10 mouse cellular contexts compared by ENCODE assay signal in the genomic region with DNA sequence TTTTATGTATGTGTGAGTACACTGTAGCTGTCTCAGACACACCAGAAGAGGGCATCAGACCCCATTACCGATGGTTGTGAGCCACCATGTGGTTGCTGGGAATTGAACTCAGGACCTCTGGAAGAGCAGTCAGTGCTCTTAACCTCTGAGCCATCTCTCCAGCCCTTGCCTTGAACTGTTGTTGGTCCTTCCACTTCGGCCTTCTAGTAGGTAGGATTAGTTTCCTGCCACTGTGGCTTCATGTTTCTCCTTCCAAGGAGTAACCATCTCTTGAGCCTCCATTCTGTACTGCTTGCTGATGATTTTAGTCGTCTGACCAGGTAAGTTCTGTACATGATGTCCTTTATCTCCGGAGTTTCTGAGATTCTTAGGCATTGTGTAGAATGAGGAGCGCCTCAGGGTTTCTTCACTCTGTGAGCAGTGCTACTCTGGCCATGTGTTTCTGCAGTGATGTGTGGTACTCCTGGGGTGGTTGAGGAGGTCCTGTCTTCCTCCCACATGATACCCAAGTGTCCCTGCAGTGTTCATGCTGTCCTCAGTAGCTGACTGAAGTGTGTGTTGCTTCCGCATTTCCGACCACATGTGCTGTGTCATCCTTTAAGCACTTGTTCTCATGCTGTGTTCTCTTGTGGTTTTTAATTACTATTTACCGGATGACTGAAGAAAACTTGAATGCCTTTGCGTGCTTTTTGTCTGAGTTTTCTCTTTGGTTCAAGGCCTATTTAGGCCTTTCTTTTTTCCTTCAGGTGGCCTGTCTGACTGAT. TPM values are rescaled to one million over a fixed set of nuclear protein-coding genes. Genes with fewer than 3 reads are reported as not detected.
DNase-seq lines count a peak whose midpoint lies in the region; ATAC-seq and TF ChIP-seq lines count a peak whose summit lies in the region.
"Had no signal": no experiment of that assay in that cellular context is flagged by ENCODE, and none has a peak within 500 bp of the region (broad histone marks: within the 10 kb centered on the region; RNA-seq: fewer than 3 reads in every experiment).

No protein-coding gene starts in this region.

- TF ChIP-seq CTCF in bone marrow macrophage, adult 2 months (IDR thresholded peaks at IDR 0.05; ENCODE audit: low read depth, low read length), result no peak

- H3K27ac ChIP-seq in bone marrow macrophage, adult 2 months (ENCODE audit: insufficient read depth, low read depth, low read length), result peak overlapping the region; percentile 52
- H3K27ac ChIP-seq: heart, adult 2 months; layer of hippocampus, adult 2 months had no signal

- DNase-seq in 3134 (ENCODE audit: extremely low read depth, insufficient read length, low spot score) (peak; percentile 47), 416B (ENCODE audit: low read depth) (peak; percentile 93)
- no peak for DNase-seq in kidney, adult 18-20 months
- DNase-seq in left cerebral cortex, postnatal 14 days (ENCODE audit: low spot score in 2 of 2), result no peak
- no peak for DNase-seq in adrenal gland, adult 18-20 months (ENCODE audit: low spot score in 2 of 2)
- DNase-seq: right cerebral cortex, postnatal 14 days had no signal

- peak; percentile 100 for ATAC-seq in megakaryocyte, adult 5-6 weeks (ENCODE audit: poor library complexity, severe bottlenecking)

- intact Hi-C loops in left cerebral cortex, postnatal 14 days (cut with DNase I), result no loop called here

- peak overlapping the region; percentile 22; the same call in 1 of the 2 replicates for H3K4me3 ChIP-seq in bone marrow macrophage, adult 2 months (ENCODE audit: insufficient read depth, low read length)
- H3K4me3 ChIP-seq: heart, adult 2 months; layer of hippocampus, adult 2 months had no signal

- TF ChIP-seq POLR2A in bone marrow macrophage, adult 2 months (IDR thresholded peaks at IDR 0.05; ENCODE audit: borderline replicate concordance, low read depth, low read length), result no peak

- H3K4me1 ChIP-seq in bone marrow macrophage, adult 2 months (ENCODE audit: control insufficient read depth, insufficient read depth, low read length), result peaks cover 8% of the 10 kb centered on the region

RNA-seq across cellular contexts. Expression of gene Ppm1d, which starts 12.7 kb away (rescaled TPM):
- 12.2 and 14.0 TPM in 2 replicates for polyA plus RNA-seq in bone marrow macrophage, adult 2 months (2012; ENCODE audit: insufficient read depth, insufficient read length, missing spikeins)
- 27.5 and 30.6 TPM in 2 replicates for total RNA-seq in megakaryocyte, adult 5-6 weeks (2015)
- total RNA-seq in megakaryocyte, adult 5-6 weeks (2017), result 13.2 and 14.0 TPM in 2 replicates
- 10 to 100 TPM; 18.1 to 18.9 TPM for total RNA-seq in left cerebral cortex, postnatal 14 days (2021)
- 10 to 100 TPM; 11.9 to 12.9 TPM for total RNA-seq in adrenal gland, adult 18-20 months (2021)

RNA-seq across cellular contexts. Expression of gene Bcas3, which starts 29.2 kb away (rescaled TPM):
- 35.1 and 37.9 TPM in 2 replicates for polyA plus RNA-seq in bone marrow macrophage, adult 2 months (2012; ENCODE audit: insufficient read depth, insufficient read length, missing spikeins)
- total RNA-seq in megakaryocyte, adult 5-6 weeks (2015), result 14.5 and 17.5 TPM in 2 replicates
- 10.7 and 12.8 TPM in 2 replicates for total RNA-seq in megakaryocyte, adult 5-6 weeks (2017)
- total RNA-seq in left cerebral cortex, postnatal 14 days (2021), result 10 to 100 TPM; 58.3 to 59.5 TPM
- 10 to 100 TPM; 40.9 to 45.4 TPM for total RNA-seq in adrenal gland, adult 18-20 months (2021)

Comparison
In these comparisons a context has a peak if more than half of its experiments do, and no peak if none do; other contexts are left out.
1. DNase-seq: peak in 3134 (single experiment) and 416B (single experiment); none in kidney, adult 18-20 months (single experiment), left cerebral cortex, postnatal 14 days (0 of 2) and adrenal gland, adult 18-20 months (0 of 2).